Mouse (Mus musculus) ES-E14 (cell line): Measurements from ENCODE around the gene Sel1l3.

ENCODE experiments used
- HCFC1 ChIP-seq: IDR thresholded peaks from 2 replicates; pipeline ENCODE4 v1.6.1; 2012; ENCODE audit warnings: low read length, inconsistent platforms, borderline replicate concordance; ENCODE audit not compliant: insufficient read depth
- MAFK ChIP-seq: IDR thresholded peaks from 2 replicates; pipeline ENCODE4 v1.6.1; 2014; ENCODE audit warnings: mild to moderate bottlenecking, low read depth, low read length, inconsistent platforms; ENCODE audit not compliant: insufficient read depth
- ZNF384 ChIP-seq: IDR thresholded peaks from 2 replicates; pipeline ENCODE4 v1.6.1; 2012; ENCODE audit warnings: low read depth, low read length, inconsistent platforms

DNA sequence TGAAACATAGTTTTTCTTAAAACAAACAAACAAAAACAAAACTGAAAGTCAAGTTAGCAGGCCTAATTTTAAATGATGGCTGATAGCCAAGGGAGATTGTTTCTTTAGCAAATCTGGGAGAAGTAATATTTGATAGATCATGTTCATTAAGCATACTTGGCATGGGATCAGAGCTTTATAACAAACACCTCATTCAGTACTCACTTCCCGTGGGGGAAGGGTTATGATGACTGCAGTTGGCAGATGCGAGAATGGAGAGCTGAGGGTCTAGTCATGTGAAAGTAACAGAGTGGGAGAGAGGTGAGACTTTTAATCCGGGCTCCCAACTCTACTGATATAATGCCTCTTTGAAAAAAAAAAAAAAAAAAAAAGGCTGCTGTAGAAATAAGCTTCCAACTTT, 94.0 kb downstream of the Sel1l3 start:
- TF ChIP-seq HCFC1 (no peak), MAFK (no peak), ZNF384 (no peak)
